Mouse (Mus musculus) erythroblast, embryonic 14.5 days (primary cell): ENCODE data around the gene Klf3.

ENCODE experiments used
- GATA1 ChIP-seq: IDR thresholded peaks from 2 replicates; pipeline ENCODE4 v1.6.1; 2012; ENCODE audit warnings: low read length, inconsistent platforms, mixed read lengths
- TAL1 ChIP-seq: IDR thresholded peaks from 3 replicates; pipeline ENCODE4 v1.6.1; 2012; ENCODE audit warnings: low read length, inconsistent platforms, mixed read lengths

GRCm38 (mm10) chr5:64812124-64812982 lies 9.2 kb downstream of the Klf3 start:
- no peak for TF ChIP-seq TAL1
- TF ChIP-seq GATA1: peak; percentile 68
